Mouse (Mus musculus) heart, embryonic 13.5 days (tissue): ENCODE results near the gene Stra6l. TPM values are rescaled to one million over a fixed set of nuclear protein-coding genes. Genes with fewer than 3 reads are reported as not detected.

ENCODE experiments used
- ATAC-seq: fragments of 200-750 bp; cut with Nextera tagmentation; 2 replicates; pipeline ENCODE4 v1.8.0; 2017; ENCODE audit warnings: moderate TSS enrichment; ENCODE audit not compliant: insufficient number of reproducible peaks, low FRiP score, low TSS enrichment; ENCODE audit errors: extremely low read depth
- H3K27ac ChIP-seq: fragments of 300-500 bp; sonication (generic); replicated peaks from 2 replicates; pipeline ENCODE4 v1.5.1; 2015; ENCODE audit warnings: moderate library complexity, mild to moderate bottlenecking, inconsistent platforms
- H3K27me3 ChIP-seq: fragments of 300-500 bp; sonication (generic); replicated peaks from 2 replicates; pipeline ENCODE4 v1.6.1; 2015; ENCODE audit warnings: mild to moderate bottlenecking, inconsistent platforms
- H3K36me3 ChIP-seq: fragments of 300-500 bp; sonication (generic); 2 replicates; pipeline ENCODE4 v1.6.1; 2015; ENCODE audit warnings: mild to moderate bottlenecking, inconsistent platforms
- H3K4me1 ChIP-seq: fragments of 300-500 bp; sonication (generic); 2 replicates; pipeline ENCODE4 v1.6.1; 2015; ENCODE audit warnings: inconsistent platforms
- H3K4me2 ChIP-seq: fragments of 300-500 bp; sonication (generic); 2 replicates; pipeline ENCODE4 v1.6.1; 2015; ENCODE audit warnings: inconsistent platforms, mild to moderate bottlenecking, moderate library complexity
- H3K4me3 ChIP-seq: fragments of 300-500 bp; sonication (generic); 2 replicates; pipeline ENCODE4 v1.5.1; 2015; ENCODE audit warnings: moderate library complexity, mild to moderate bottlenecking, inconsistent platforms
- H3K9ac ChIP-seq: fragments of 300-500 bp; sonication (generic); 2 replicates; pipeline ENCODE4 v1.6.1; 2015; ENCODE audit warnings: inconsistent platforms, mild to moderate bottlenecking, moderate library complexity
- H3K9me3 ChIP-seq: fragments of 300-500 bp; sonication (generic); 2 replicates; pipeline ENCODE4 v1.6.1; 2016; ENCODE audit warnings: inconsistent platforms
- WGBS: fragments of 180-500 bp; shearing (Covaris S2); methylation state at CpG from one replicate; pipeline ENCODE4 v1.1.7; 2015; ENCODE audit warnings: mixed read lengths; 5-methylcytosine and 5-hydroxymethylcytosine counted together
- polyA plus RNA-seq: library from polyadenylated mRNA; unstranded; fragments of >200 nt; fragmentation: Nextera tagmentation; extraction: Ambion mirVana; gene quantifications from 2 replicates; pipeline ENCODE4 v1.2.1, GENCODE M21; 2015

Gene Stra6l
- polyA plus RNA-seq, 1 experiment from 2014 or later = 0.05 TPM

GRCm38 (mm10) chr4:45821995-45822394, 26.5 kb upstream of the Stra6l start:
- Histone ChIP-seq H3K4me3 (no peak overlapping the region), H3K4me2 (no peak overlapping the region), H3K4me1 (peaks cover 87% of the 10 kb centered on the region), H3K9me3 (no peaks in the 10 kb centered on the region), H3K27me3 (peaks cover 60% of the 10 kb centered on the region), H3K9ac (no peak overlapping the region), H3K36me3 (no peaks in the 10 kb centered on the region), H3K27ac (no peak overlapping the region)
- no peak for ATAC-seq
- whole genome bisulfite sequencing = 40% methylated on average over 3 of the region's 3 CpGs

GRCm38 (mm10) chr4:45822781-45823575, 25.5 kb upstream of the Stra6l start:
- peaks cover 81% of the 10 kb centered on the region for H3K4me1 ChIP-seq
- H3K36me3 ChIP-seq = no peaks in the 10 kb centered on the region
- H3K27ac ChIP-seq = 0 out of 2 replicates have a peak overlapping the region, but pooled peaks have one; percentile 4
- no peak overlapping the region for H3K4me2 ChIP-seq
- H3K9me3 ChIP-seq = no peaks in the 10 kb centered on the region
- H3K4me3 ChIP-seq = no peak overlapping the region
- WGBS = 40% methylated on average over 11 of the region's 11 CpGs
- peak overlapping the region; percentile 38 for H3K9ac ChIP-seq
- no peak for ATAC-seq
- peaks cover 66% of the 10 kb centered on the region for H3K27me3 ChIP-seq

GRCm38 (mm10) chr4:45824049-45824760, 24.3 kb upstream of the Stra6l start:
- peaks cover 77% of the 10 kb centered on the region for H3K27me3 ChIP-seq
- H3K27ac ChIP-seq = peak overlapping the region; percentile 33
- 0 out of 2 replicates have a peak overlapping the region, but pooled peaks have one; percentile 8 for H3K9ac ChIP-seq
- no peak for ATAC-seq
- H3K4me2 ChIP-seq = peak overlapping the region; percentile 90
- H3K9me3 ChIP-seq = no peaks in the 10 kb centered on the region
- 8% methylated on average over 10 of the region's 10 CpGs for WGBS
- H3K4me1 ChIP-seq = peaks cover 71% of the 10 kb centered on the region
- H3K36me3 ChIP-seq = no peaks in the 10 kb centered on the region
- H3K4me3 ChIP-seq = no peak overlapping the region

- peak overlapping the region; percentile 28; the same call in 1 of the 2 replicates for H3K27ac ChIP-seq
- H3K9me3 ChIP-seq = no peaks in the 10 kb centered on the region
- H3K4me1 ChIP-seq = peaks cover 64% of the 10 kb centered on the region
- peak overlapping the region; percentile 37; the same call in 1 of the 2 replicates for H3K9ac ChIP-seq
- ATAC-seq = no peak
- H3K36me3 ChIP-seq = no peaks in the 10 kb centered on the region
- H3K27me3 ChIP-seq = peaks cover 85% of the 10 kb centered on the region
- 0 out of 2 replicates have a peak overlapping the region, but pooled peaks have one; percentile 1 for H3K4me3 ChIP-seq
- peak overlapping the region; percentile 90 for H3K4me2 ChIP-seq
- WGBS = 30% methylated on average over 14 of the region's 14 CpGs
Observed at GRCm38 (mm10) chr4:45824761-45825556, 23.5 kb upstream of the Stra6l start.

GRCm38 (mm10) chr4:45826275-45827040, 22.0 kb upstream of the Stra6l start, which contains the start of gene Igfbpl1:
Gene Igfbpl1 (minus strand): TSS chr4:45826923.
- H3K27ac ChIP-seq = no peak within 1 kb of the TSS
- peak within 1 kb of the TSS; percentile 79 for H3K9ac ChIP-seq
- ATAC-seq = no peak
- 1% methylated on average over 88 of the region's 91 CpGs for WGBS
- no peaks in the 10 kb centered on the region for H3K36me3 ChIP-seq
- peaks cover 49% of the 10 kb centered on the region for H3K4me1 ChIP-seq
- H3K4me3 ChIP-seq = peak within 1 kb of the TSS; percentile 61
- H3K4me2 ChIP-seq = peak within 1 kb of the TSS; percentile 90
- no peaks in the 10 kb centered on the region for H3K9me3 ChIP-seq
- H3K27me3 ChIP-seq = peaks cover 96% of the 10 kb centered on the region

GRCm38 (mm10) chr4:45829907-45830759, 18.3 kb upstream of the Stra6l start:
- Histone ChIP-seq H3K4me3 (no peak overlapping the region), H3K36me3 (no peaks in the 10 kb centered on the region), H3K4me1 (peaks cover 20% of the 10 kb centered on the region), H3K27ac (no peak overlapping the region), H3K9me3 (no peaks in the 10 kb centered on the region), H3K27me3 (peaks cover 70% of the 10 kb centered on the region), H3K9ac (no peak overlapping the region), H3K4me2 (no peak overlapping the region)
- 65% methylated on average over 13 of the region's 13 CpGs for WGBS
- no peak for ATAC-seq

GRCm38 (mm10) chr4:45831996-45832395, 16.5 kb upstream of the Stra6l start:
- WGBS = 83% methylated on average over 7 of the region's 7 CpGs
- Histone ChIP-seq H3K4me3 (no peak overlapping the region), H3K4me1 (peaks cover 5% of the 10 kb centered on the region), H3K9ac (no peak overlapping the region), H3K27ac (no peak overlapping the region), H3K4me2 (no peak overlapping the region), H3K27me3 (peaks cover 51% of the 10 kb centered on the region), H3K9me3 (no peaks in the 10 kb centered on the region), H3K36me3 (no peaks in the 10 kb centered on the region)
- no peak for ATAC-seq

- Histone ChIP-seq H3K9me3 (no peaks in the 10 kb centered on the region), H3K4me1 (peaks cover 4% of the 10 kb centered on the region; the same call in 1 of the 2 replicates), H3K36me3 (no peaks in the 10 kb centered on the region), H3K27me3 (peaks cover 36% of the 10 kb centered on the region), H3K4me2 (no peak overlapping the region), H3K9ac (no peak overlapping the region), H3K4me3 (no peak overlapping the region), H3K27ac (no peak overlapping the region)
- no peak for ATAC-seq
- WGBS = 54% methylated on average over 5 of the region's 5 CpGs
Observed at GRCm38 (mm10) chr4:45833461-45833860, 15.0 kb upstream of the Stra6l start.

- Histone ChIP-seq H3K4me3 (no peak overlapping the region), H3K9me3 (no peaks in the 10 kb centered on the region), H3K27me3 (peaks cover 16% of the 10 kb centered on the region), H3K9ac (no peak overlapping the region), H3K4me2 (no peak overlapping the region), H3K27ac (no peak overlapping the region), H3K4me1 (peaks cover 19% of the 10 kb centered on the region), H3K36me3 (no peaks in the 10 kb centered on the region)
- no peak for ATAC-seq
- 37% methylated on average over 14 of the region's 14 CpGs for WGBS
Observed at GRCm38 (mm10) chr4:45844355-45844754, 4.1 kb upstream of the Stra6l start.

- Histone ChIP-seq H3K9me3 (no peaks in the 10 kb centered on the region), H3K9ac (no peak overlapping the region), H3K4me2 (no peak overlapping the region), H3K36me3 (no peaks in the 10 kb centered on the region), H3K4me1 (peaks cover 19% of the 10 kb centered on the region), H3K27ac (no peak overlapping the region), H3K4me3 (no peak overlapping the region), H3K27me3 (peaks cover 24% of the 10 kb centered on the region)
- no peak for ATAC-seq
- whole genome bisulfite sequencing = 87% methylated on average over 2 of the region's 2 CpGs
Observed at GRCm38 (mm10) chr4:45846263-45846662, 2.2 kb upstream of the Stra6l start.
